Mouse (Mus musculus): ENCODE data around the gene Gm5726. TPM values are rescaled to one million over a fixed set of nuclear protein-coding genes. Genes with fewer than 3 reads are reported as not detected.

Gm5726 gene
- not detected for polyA plus RNA-seq (2014; fragmentation: Illumina TruSeq; extraction: RNeasy Lipid Tissue Mini Kit (QIAGEN cat#74804); ENCODE audit: low read depth, low replicate concordance)

GRCm38 (mm10) chr7:20545657-20546056, at the start of gene Gm5726:
Gene Gm5726 (minus strand): TSS chr7:20545757.

GRCm38 (mm10) chr7:20576141-20576540, 30.6 kb upstream of the Gm5726 start, which contains the start of gene Gm4141:
Gene Gm4141 (minus strand): TSS chr7:20576241.

DNA sequence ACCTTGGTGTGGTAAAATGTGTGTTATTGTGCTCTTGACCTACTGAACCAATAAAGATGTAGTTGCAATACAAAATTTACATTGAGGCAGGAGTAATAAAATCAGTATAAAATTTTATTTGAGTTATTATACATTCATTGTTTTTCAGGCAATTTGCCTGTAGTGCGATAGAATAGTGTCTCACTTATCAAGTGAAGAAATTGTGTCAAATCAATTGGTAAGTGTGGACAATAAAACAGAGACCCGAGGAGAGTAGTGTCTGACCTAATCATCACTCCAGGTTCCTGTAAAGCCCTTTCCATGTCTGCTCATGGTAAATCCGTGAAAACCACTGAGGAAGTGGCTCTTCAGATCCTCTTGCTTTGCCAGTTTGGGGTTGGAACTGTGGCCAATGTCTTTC, 12.0 kb downstream of the Gm5726 start, which contains the start of gene Vmn1r104:
Vmn1r104 (plus strand) TSS at position 301 of the 400 bp plus-strand sequence.

DNA sequence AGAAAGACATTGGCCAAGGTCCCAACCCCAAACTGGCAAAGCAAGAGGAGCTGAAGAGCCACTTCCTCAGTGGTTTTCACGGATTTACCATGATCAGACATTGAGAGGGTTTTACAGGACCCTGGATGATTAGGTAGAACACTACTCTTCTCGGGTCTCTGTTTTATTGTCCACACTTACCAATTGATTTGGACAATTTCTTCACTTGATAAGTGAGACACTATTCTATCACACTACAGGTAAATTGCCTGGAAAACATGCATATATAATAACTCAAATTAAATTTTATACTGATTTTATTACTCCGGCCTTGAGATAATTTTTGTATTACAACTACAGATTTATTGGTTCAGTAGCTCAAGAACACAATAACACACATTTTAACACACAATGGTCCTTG, 35.1 kb downstream of the Gm5726 start, which contains the start of gene Vmn1r103:
Vmn1r103 (minus strand) TSS at position 101 of the 400 bp plus-strand sequence.

Other genes with a start within 250 kb of the Gm5726 start
- gene Gm4133, start 211.7 kb downstream of the Gm5726 start, polyA plus RNA-seq (2014; fragmentation: Illumina TruSeq; extraction: RNeasy Lipid Tissue Mini Kit (QIAGEN cat#74804); ENCODE audit: low read depth, low replicate concordance): not detected
- not detected for gene Gm5728, start 170.3 kb downstream of the Gm5726 start, polyA plus RNA-seq (2014; fragmentation: Illumina TruSeq; extraction: RNeasy Lipid Tissue Mini Kit (QIAGEN cat#74804); ENCODE audit: low read depth, low replicate concordance)
- gene Vmn1r100, start 127.8 kb downstream of the Gm5726 start, polyA plus RNA-seq (2014; fragmentation: Illumina TruSeq; extraction: RNeasy Lipid Tissue Mini Kit (QIAGEN cat#74804); ENCODE audit: low read depth, low replicate concordance): not detected
- gene Vmn1r101, start 103.2 kb downstream of the Gm5726 start, polyA plus RNA-seq (2014; fragmentation: Illumina TruSeq; extraction: RNeasy Lipid Tissue Mini Kit (QIAGEN cat#74804); ENCODE audit: low read depth, low replicate concordance): not detected
- not detected for gene Gm10670, start 70.8 kb downstream of the Gm5726 start, polyA plus RNA-seq (2014; fragmentation: Illumina TruSeq; extraction: RNeasy Lipid Tissue Mini Kit (QIAGEN cat#74804); ENCODE audit: low read depth, low replicate concordance)
- gene Vmn1r103, start 35.2 kb downstream of the Gm5726 start, polyA plus RNA-seq (2014; fragmentation: Illumina TruSeq; extraction: RNeasy Lipid Tissue Mini Kit (QIAGEN cat#74804); ENCODE audit: low read depth, low replicate concordance): not detected
- not detected for gene Vmn1r104, start 11.9 kb downstream of the Gm5726 start, polyA plus RNA-seq (2014; fragmentation: Illumina TruSeq; extraction: RNeasy Lipid Tissue Mini Kit (QIAGEN cat#74804); ENCODE audit: low read depth, low replicate concordance)
- not detected for gene Gm4141, start 30.5 kb upstream of the Gm5726 start, polyA plus RNA-seq (2014; fragmentation: Illumina TruSeq; extraction: RNeasy Lipid Tissue Mini Kit (QIAGEN cat#74804); ENCODE audit: low read depth, low replicate concordance)
- not detected for gene Gm4513, start 53.3 kb upstream of the Gm5726 start, polyA plus RNA-seq (2014; fragmentation: Illumina TruSeq; extraction: RNeasy Lipid Tissue Mini Kit (QIAGEN cat#74804); ENCODE audit: low read depth, low replicate concordance)
- gene Vmn1r107, start 123.2 kb upstream of the Gm5726 start, polyA plus RNA-seq (2014; fragmentation: Illumina TruSeq; extraction: RNeasy Lipid Tissue Mini Kit (QIAGEN cat#74804); ENCODE audit: low read depth, low replicate concordance): not detected
- not detected for gene Vmn1r111, start 157.5 kb upstream of the Gm5726 start, polyA plus RNA-seq (2014; fragmentation: Illumina TruSeq; extraction: RNeasy Lipid Tissue Mini Kit (QIAGEN cat#74804); ENCODE audit: low read depth, low replicate concordance)
- gene Gm10668, start 184.9 kb upstream of the Gm5726 start, polyA plus RNA-seq (2014; fragmentation: Illumina TruSeq; extraction: RNeasy Lipid Tissue Mini Kit (QIAGEN cat#74804); ENCODE audit: low read depth, low replicate concordance): not detected
- not detected for gene Vmn1r112, start 225.4 kb upstream of the Gm5726 start, polyA plus RNA-seq (2014; fragmentation: Illumina TruSeq; extraction: RNeasy Lipid Tissue Mini Kit (QIAGEN cat#74804); ENCODE audit: low read depth, low replicate concordance)
- gene Vmn1r113, start 241.5 kb upstream of the Gm5726 start, polyA plus RNA-seq (2014; fragmentation: Illumina TruSeq; extraction: RNeasy Lipid Tissue Mini Kit (QIAGEN cat#74804); ENCODE audit: low read depth, low replicate concordance): not detected